Mouse (Mus musculus): ENCODE results near the gene Skil. TPM values are rescaled to one million over a fixed set of nuclear protein-coding genes. Genes with fewer than 3 reads are reported as not detected.

Gene Skil
- total RNA-seq (2021), result 10 to 100 TPM; 12.7 TPM
- long read RNA-seq, experiment 1, full-length matches to known transcripts, result 4 of 4 reads
- long read RNA-seq, experiment 1, partial matches to known transcripts, result 0 of 4 reads
- long read RNA-seq, experiment 1, other reads (novel, unspliced or antisense), result 0 of 4 reads
- long read RNA-seq, experiment 2, full-length matches to known transcripts, result 2 of 4 reads
- long read RNA-seq, experiment 2, partial matches to known transcripts, result 0 of 4 reads
- long read RNA-seq, experiment 2, other reads (novel, unspliced or antisense), result 2 of 4 reads

GRCm38 (mm10) chr3:31094531-31095178, at the start of gene Skil:
Skil (plus strand) TSS chr3:31095058.
- intact Hi-C loops (cut with DNase I; ENCODE audit: low total_unique reads), result no loop called here
- peak; percentile 94 for DNase-seq

- no peak for DNase-seq
These were observed 47.6 kb upstream of the Skil start for GRCm38 (mm10) chr3:31047263-31047662.

GRCm38 (mm10) chr3:31049087-31049486, 45.8 kb upstream of the Skil start:
- intact Hi-C loops (cut with DNase I; ENCODE audit: low total_unique reads), result no loop called here
- DNase-seq, result no peak

More at GRCm38 (mm10) chr3:31047263-31047662, 47.6 kb upstream of the Skil start:
- intact Hi-C loops (cut with DNase I; ENCODE audit: low total_unique reads), result no loop called here

DNA sequence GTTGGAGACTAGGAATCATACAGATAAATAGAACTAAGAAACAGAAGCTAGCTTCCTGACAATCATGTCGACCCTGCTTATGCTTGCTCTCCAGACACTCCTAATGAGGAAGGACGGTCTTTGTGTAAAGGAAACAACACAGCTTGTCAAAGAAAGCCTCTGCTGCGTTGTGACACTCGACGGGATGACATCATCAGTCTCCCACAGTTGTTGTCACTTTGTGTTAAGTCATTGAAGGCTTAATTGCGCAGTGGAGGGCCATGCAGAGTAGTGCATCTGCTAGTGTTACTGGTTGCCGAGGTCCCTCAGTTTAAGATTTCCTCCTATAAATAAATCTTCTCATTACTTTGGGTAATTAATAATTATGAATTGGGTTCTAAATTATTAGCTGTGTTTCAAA, 44.5 kb upstream of the Skil start:
- intact Hi-C loops (cut with DNase I; ENCODE audit: low total_unique reads), result no loop called here
- no peak for DNase-seq

- intact Hi-C loops (cut with DNase I; ENCODE audit: low total_unique reads), result no loop called here
- no peak for DNase-seq
These were observed 43.1 kb upstream of the Skil start for GRCm38 (mm10) chr3:31051730-31052129.

- DNase-seq, result no peak
- intact Hi-C loops (cut with DNase I; ENCODE audit: low total_unique reads), result no loop called here
These were observed 41.7 kb upstream of the Skil start for GRCm38 (mm10) chr3:31053191-31053590.

GRCm38 (mm10) chr3:31054888-31055287, 40.0 kb upstream of the Skil start:
- no peak for DNase-seq
- intact Hi-C loops (cut with DNase I; ENCODE audit: low total_unique reads), result no loop called here

- intact Hi-C loops (cut with DNase I; ENCODE audit: low total_unique reads), result loop anchor here (2.0 kb wide), 1 partner anchor 83 kb away; no protein-coding TSS in a partner anchor
- DNase-seq, result peak; percentile 30
These were observed 38.7 kb upstream of the Skil start for GRCm38 (mm10) chr3:31056047-31056650.

DNA sequence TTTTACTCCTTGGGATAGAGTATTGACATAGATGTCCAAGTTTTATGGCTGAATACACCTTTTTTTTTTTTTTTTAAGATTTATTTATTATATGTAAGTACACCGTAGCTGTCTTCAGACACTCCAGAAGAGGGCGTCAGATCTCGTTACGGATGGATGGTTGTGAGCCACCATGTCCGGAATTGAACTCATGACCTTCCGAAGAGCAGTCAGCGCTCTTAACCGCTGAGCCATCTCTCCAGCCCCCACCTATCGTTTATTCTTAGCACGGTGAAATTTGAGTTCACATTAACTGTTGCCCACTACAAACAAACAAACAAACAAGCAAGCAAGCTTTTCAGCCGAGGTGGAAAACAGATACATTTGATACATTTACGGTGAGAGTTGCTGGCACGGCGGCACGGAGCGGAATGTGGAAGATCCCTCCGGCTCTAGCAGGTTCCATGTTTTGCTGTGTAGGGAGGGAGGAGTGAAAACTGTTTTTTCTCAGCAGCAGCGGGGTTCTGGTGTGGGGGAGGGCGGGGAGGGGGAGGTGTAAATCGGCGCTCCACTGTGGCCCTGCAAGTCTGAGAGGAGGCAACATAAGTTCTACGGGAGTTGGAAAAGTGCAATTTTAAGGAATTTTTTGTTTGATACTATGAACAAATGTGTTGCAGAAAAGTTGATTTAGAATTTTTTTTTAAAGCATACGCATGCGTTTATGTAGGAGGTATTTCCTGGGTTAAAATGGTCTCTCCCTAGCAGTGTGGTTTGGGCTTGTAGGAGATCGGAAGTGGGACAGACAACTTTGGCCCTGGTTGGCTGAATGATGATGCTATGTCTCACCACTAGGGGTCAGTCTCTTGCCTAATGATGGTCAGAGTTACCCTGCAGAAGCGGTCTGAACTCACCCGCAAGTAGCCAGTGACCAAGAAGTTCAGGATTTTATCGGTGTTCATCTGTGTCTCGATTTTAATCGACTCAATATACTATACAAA, 37.9 kb upstream of the Skil start:
- peak; percentile 76 for DNase-seq
- intact Hi-C loops (cut with DNase I; ENCODE audit: low total_unique reads), result loop anchor here (2.0 kb wide), 1 partner anchor 82 kb away; no protein-coding TSS in a partner anchor

GRCm38 (mm10) chr3:31060745-31061102, 34.1 kb upstream of the Skil start:
- intact Hi-C loops (cut with DNase I; ENCODE audit: low total_unique reads), result loop anchor here (10.0 kb wide), 1 partner anchor 54 kb away; no protein-coding TSS in a partner anchor
- DNase-seq, result no peak

DNA sequence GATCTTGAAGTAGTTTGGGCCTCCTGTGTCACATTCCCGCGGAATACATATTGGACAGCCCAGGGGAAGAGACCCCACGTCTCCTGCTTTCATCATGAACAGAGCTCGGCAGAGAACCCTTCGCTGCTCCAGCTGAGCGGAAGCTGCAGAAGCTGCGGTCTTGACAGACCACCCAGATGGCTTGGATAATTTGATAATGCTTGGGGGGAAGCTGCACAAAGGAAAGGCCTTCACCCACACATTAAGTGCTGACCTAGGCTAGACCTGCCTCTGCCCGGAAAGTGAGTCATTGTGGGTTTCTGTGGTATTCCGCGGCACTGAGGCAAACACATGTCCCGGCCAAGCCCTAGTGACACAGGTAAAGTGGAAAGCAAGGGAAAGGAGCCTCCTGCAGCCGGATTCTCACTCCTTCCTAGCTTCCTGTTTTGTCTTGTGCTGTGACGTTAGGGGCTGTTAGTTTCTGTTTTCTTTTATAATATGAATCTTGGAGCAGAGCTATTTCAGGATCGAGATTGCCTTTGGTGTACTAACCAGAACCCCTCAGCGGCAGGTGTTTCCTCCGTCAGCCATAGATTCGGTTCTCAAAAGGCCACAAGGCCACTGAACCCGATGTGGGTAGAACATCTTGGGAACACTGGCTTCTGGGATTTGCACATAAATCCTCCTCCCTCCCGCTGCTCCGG, 33.6 kb upstream of the Skil start:
- intact Hi-C loops (cut with DNase I; ENCODE audit: low total_unique reads), result loop anchor here (10.0 kb wide), 1 partner anchor 54 kb away; no protein-coding TSS in a partner anchor
- DNase-seq, result no peak

DNA sequence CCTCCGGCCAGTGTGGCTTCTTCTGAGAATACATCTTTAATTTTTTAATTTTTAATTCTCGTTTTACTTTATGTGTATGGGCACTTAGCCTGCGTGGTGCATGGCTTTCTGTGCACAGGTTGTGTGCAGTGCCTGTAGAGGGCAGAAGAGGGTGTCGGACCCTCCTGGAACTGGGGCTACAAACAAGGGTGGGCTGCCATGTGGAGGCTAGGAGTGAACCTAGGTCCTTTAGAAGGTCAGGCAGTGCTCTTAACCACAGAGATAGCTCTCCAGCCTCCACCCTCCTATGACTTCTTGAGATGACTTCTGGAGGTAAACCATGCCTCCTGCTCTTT, 33.1 kb upstream of the Skil start:
- intact Hi-C loops (cut with DNase I; ENCODE audit: low total_unique reads), result loop anchor here (10.0 kb wide), 1 partner anchor 53 kb away; no protein-coding TSS in a partner anchor

DNA sequence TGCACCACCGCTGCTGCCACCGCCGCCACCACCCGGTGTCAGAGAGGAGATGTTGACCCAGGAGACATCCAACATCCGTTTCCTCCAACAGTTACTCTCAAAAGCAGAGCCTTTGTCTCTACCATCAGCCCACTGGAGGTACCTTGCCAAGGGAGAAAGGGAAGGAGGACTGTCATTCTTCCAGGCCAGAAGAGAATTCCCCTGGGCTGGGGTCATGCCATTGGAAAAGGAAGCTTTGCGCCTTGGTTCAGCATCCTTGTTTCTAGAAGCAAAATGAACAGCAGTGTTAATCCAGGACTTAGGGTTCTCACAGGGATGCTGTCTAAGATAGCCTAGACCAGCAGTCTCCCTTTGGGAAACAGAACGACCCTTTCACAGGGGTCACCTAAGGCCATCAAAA, 32.5 kb upstream of the Skil start:
- DNase-seq, result no peak
- intact Hi-C loops (cut with DNase I; ENCODE audit: low total_unique reads), result loop anchor here (10.0 kb wide), 1 partner anchor 52 kb away; no protein-coding TSS in a partner anchor

More for the DNA sequence above, 33.1 kb upstream of the Skil start:
- no peak for DNase-seq

GRCm38 (mm10) chr3:31068482-31068881, 26.4 kb upstream of the Skil start:
- no peak for DNase-seq
- intact Hi-C loops (cut with DNase I; ENCODE audit: low total_unique reads), result loop anchor here (10.0 kb wide), 1 partner anchor 46 kb away; no protein-coding TSS in a partner anchor

- intact Hi-C loops (cut with DNase I; ENCODE audit: low total_unique reads), result no loop called here
These were observed 23.1 kb upstream of the Skil start for GRCm38 (mm10) chr3:31071804-31072203.

DNA sequence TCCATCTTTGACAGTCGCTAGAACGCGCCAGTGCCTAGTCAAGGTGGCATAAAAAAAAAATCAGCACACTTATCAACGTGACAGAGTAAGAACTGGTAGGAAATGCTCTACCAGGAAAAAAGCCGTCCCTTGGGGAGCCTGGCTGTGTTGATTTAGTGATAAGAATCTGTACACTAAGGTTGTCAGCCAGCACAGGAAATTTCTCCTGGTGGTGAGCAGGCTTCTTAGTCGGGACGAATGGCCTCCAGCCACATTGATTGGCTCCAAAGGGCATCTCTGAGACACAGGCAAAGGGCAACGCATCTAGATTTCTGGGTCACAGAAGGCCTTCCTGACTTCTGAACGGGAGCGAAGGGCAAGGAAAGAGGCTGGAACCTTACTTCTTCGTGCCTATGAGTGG, 19.1 kb upstream of the Skil start:
- intact Hi-C loops (cut with DNase I; ENCODE audit: low total_unique reads), result no loop called here

More at GRCm38 (mm10) chr3:31071804-31072203, 23.1 kb upstream of the Skil start:
- no peak for DNase-seq

GRCm38 (mm10) chr3:31077068-31077703, 17.7 kb upstream of the Skil start:
- intact Hi-C loops (cut with DNase I; ENCODE audit: low total_unique reads), result no loop called here
- DNase-seq, result no peak

More for the DNA sequence above, 19.1 kb upstream of the Skil start:
- DNase-seq, result no peak

GRCm38 (mm10) chr3:31079450-31079849, 15.4 kb upstream of the Skil start:
- no peak for DNase-seq
- intact Hi-C loops (cut with DNase I; ENCODE audit: low total_unique reads), result no loop called here

Data from gastrocnemius, postnatal 14 days (tissue).